Mouse (Mus musculus): ENCODE measurements around the gene Sugp2. TPM values are rescaled to one million over a fixed set of nuclear protein-coding genes. Genes with fewer than 3 reads are reported as not detected.

Sugp2 gene
- 26.1 and 26.9 TPM in 2 replicates for polyA plus RNA-seq (2015; fragmentation: Nextera tagmentation; extraction: Ambion mirVana)

- Histone ChIP-seq H3K4me3 (peak within 1 kb of the TSS; percentile 93), H3K27me3 (no peaks in the 10 kb centered on the region), H3K4me2 (peak within 1 kb of the TSS; percentile 86), H3K9ac (peak within 1 kb of the TSS; percentile 81), H3K9me3 (no peaks in the 10 kb centered on the region), H3K36me3 (peaks cover 52% of the 10 kb centered on the region), H3K27ac (peak within 1 kb of the TSS; percentile 97), H3K4me1 (peaks cover 21% of the 10 kb centered on the region)
- under 1% methylated on average over 66 of the region's 67 CpGs for WGBS
- peak; percentile 96 for ATAC-seq (ENCODE audit: insufficient number of reproducible peaks, low FRiP score, low TSS enrichment, low read depth)
These were observed at the start of gene Sugp2, which contains the start of gene Armc6 for GRCm38 (mm10) chr8:70234080-70234780. Gene Sugp2, plus strand, starts transcription at chr8:70234226. Gene Armc6, minus strand, starts transcription at chr8:70234466.

GRCm38 (mm10) chr8:70188707-70189106 is 45.3 kb upstream of the Sugp2 start:
- Histone ChIP-seq H3K27ac (no peak overlapping the region), H3K9me3 (no peaks in the 10 kb centered on the region), H3K4me1 (no peaks in the 10 kb centered on the region), H3K36me3 (peaks cover 14% of the 10 kb centered on the region; the same call in 1 of the 2 replicates), H3K4me2 (no peak overlapping the region), H3K4me3 (no peak overlapping the region), H3K27me3 (no peaks in the 10 kb centered on the region), H3K9ac (no peak overlapping the region)
- no peak for ATAC-seq (ENCODE audit: insufficient number of reproducible peaks, low FRiP score, low TSS enrichment, low read depth)
- 65% methylated on average over 7 of the region's 7 CpGs for WGBS

GRCm38 (mm10) chr8:70193238-70193637 is 40.8 kb upstream of the Sugp2 start:
- Histone ChIP-seq H3K4me2 (no peak overlapping the region), H3K9me3 (no peaks in the 10 kb centered on the region), H3K27ac (no peak overlapping the region), H3K9ac (no peak overlapping the region), H3K27me3 (no peaks in the 10 kb centered on the region), H3K4me1 (no peaks in the 10 kb centered on the region), H3K4me3 (no peak overlapping the region), H3K36me3 (peaks cover 8% of the 10 kb centered on the region; the same call in 1 of the 2 replicates)
- 70% methylated on average over 5 of the region's 5 CpGs for WGBS
- no peak for ATAC-seq (ENCODE audit: insufficient number of reproducible peaks, low FRiP score, low TSS enrichment, low read depth)

- Histone ChIP-seq H3K4me1 (no peaks in the 10 kb centered on the region), H3K36me3 (peaks cover 6% of the 10 kb centered on the region; the same call in 1 of the 2 replicates), H3K4me2 (no peak overlapping the region), H3K4me3 (no peak overlapping the region), H3K27me3 (no peaks in the 10 kb centered on the region), H3K9ac (no peak overlapping the region), H3K9me3 (no peaks in the 10 kb centered on the region), H3K27ac (no peak overlapping the region)
- ATAC-seq (ENCODE audit: insufficient number of reproducible peaks, low FRiP score, low TSS enrichment, low read depth), result no peak
- WGBS, result 72% methylated on average over 3 of the region's 3 CpGs
These were observed 39.8 kb upstream of the Sugp2 start for GRCm38 (mm10) chr8:70194191-70194590.

- peaks cover 6% of the 10 kb centered on the region; the same call in 1 of the 2 replicates for H3K36me3 ChIP-seq
- no peaks in the 10 kb centered on the region for H3K9me3 ChIP-seq
- no peaks in the 10 kb centered on the region for H3K27me3 ChIP-seq
- no peaks in the 10 kb centered on the region for H3K4me1 ChIP-seq
- H3K27ac ChIP-seq, result no peak overlapping the region
- H3K4me2 ChIP-seq, result no peak overlapping the region
- ATAC-seq (ENCODE audit: insufficient number of reproducible peaks, low FRiP score, low TSS enrichment, low read depth), result no peak
- 72% methylated on average over 2 of the region's 2 CpGs for WGBS
- no peak overlapping the region for H3K4me3 ChIP-seq
- no peak overlapping the region for H3K9ac ChIP-seq
These were observed 38.3 kb upstream of the Sugp2 start for GRCm38 (mm10) chr8:70195762-70196161.

- Histone ChIP-seq H3K36me3 (no peaks in the 10 kb centered on the region), H3K4me2 (no peak overlapping the region), H3K27ac (no peak overlapping the region), H3K9me3 (no peaks in the 10 kb centered on the region), H3K4me1 (no peaks in the 10 kb centered on the region), H3K4me3 (no peak overlapping the region), H3K27me3 (no peaks in the 10 kb centered on the region), H3K9ac (no peak overlapping the region)
- WGBS, result 49% methylated on average over 7 of the region's 7 CpGs
- no peak for ATAC-seq (ENCODE audit: insufficient number of reproducible peaks, low FRiP score, low TSS enrichment, low read depth)
These were observed 36.4 kb upstream of the Sugp2 start for GRCm38 (mm10) chr8:70197603-70198002.

- H3K27ac ChIP-seq, result no peak overlapping the region
- no peak overlapping the region for H3K4me2 ChIP-seq
- no peak for ATAC-seq (ENCODE audit: insufficient number of reproducible peaks, low FRiP score, low TSS enrichment, low read depth)
- WGBS, result 71% methylated on average over 5 of the region's 5 CpGs
- H3K9ac ChIP-seq, result no peak overlapping the region
- H3K9me3 ChIP-seq, result no peaks in the 10 kb centered on the region
- no peak overlapping the region for H3K4me3 ChIP-seq
- H3K4me1 ChIP-seq, result no peaks in the 10 kb centered on the region
- no peaks in the 10 kb centered on the region for H3K36me3 ChIP-seq
- no peaks in the 10 kb centered on the region for H3K27me3 ChIP-seq
These were observed 33.8 kb upstream of the Sugp2 start for GRCm38 (mm10) chr8:70200098-70200681.

- H3K4me2 ChIP-seq, result no peak overlapping the region
- no peak overlapping the region for H3K27ac ChIP-seq
- H3K27me3 ChIP-seq, result no peaks in the 10 kb centered on the region
- H3K4me1 ChIP-seq, result no peaks in the 10 kb centered on the region
- 68% methylated on average over 3 of the region's 3 CpGs for WGBS
- no peak for ATAC-seq (ENCODE audit: insufficient number of reproducible peaks, low FRiP score, low TSS enrichment, low read depth)
- H3K36me3 ChIP-seq, result no peaks in the 10 kb centered on the region
- no peaks in the 10 kb centered on the region for H3K9me3 ChIP-seq
- no peak overlapping the region for H3K4me3 ChIP-seq
- H3K9ac ChIP-seq, result no peak overlapping the region
These were observed 32.6 kb upstream of the Sugp2 start for GRCm38 (mm10) chr8:70201417-70201816.

- H3K27me3 ChIP-seq, result no peaks in the 10 kb centered on the region
- H3K4me1 ChIP-seq, result 0 out of 2 replicates have a peak, but pooled peaks cover under 1% of the 10 kb centered on the region
- 60% methylated on average over 4 of the region's 4 CpGs for WGBS
- H3K9ac ChIP-seq, result no peak overlapping the region
- H3K4me3 ChIP-seq, result no peak overlapping the region
- H3K4me2 ChIP-seq, result no peak overlapping the region
- no peaks in the 10 kb centered on the region for H3K36me3 ChIP-seq
- H3K9me3 ChIP-seq, result no peaks in the 10 kb centered on the region
- no peak for ATAC-seq (ENCODE audit: insufficient number of reproducible peaks, low FRiP score, low TSS enrichment, low read depth)
- no peak overlapping the region for H3K27ac ChIP-seq
These were observed 31.0 kb upstream of the Sugp2 start for GRCm38 (mm10) chr8:70203072-70203471.

GRCm38 (mm10) chr8:70204757-70205156 is 29.3 kb upstream of the Sugp2 start:
- 0 out of 2 replicates have a peak, but pooled peaks cover 2% of the 10 kb centered on the region for H3K4me1 ChIP-seq
- H3K27me3 ChIP-seq, result no peaks in the 10 kb centered on the region
- H3K9me3 ChIP-seq, result no peaks in the 10 kb centered on the region
- no peak overlapping the region for H3K27ac ChIP-seq
- no peak overlapping the region for H3K4me3 ChIP-seq
- no peaks in the 10 kb centered on the region for H3K36me3 ChIP-seq
- ATAC-seq (ENCODE audit: insufficient number of reproducible peaks, low FRiP score, low TSS enrichment, low read depth), result no peak
- no peak overlapping the region for H3K9ac ChIP-seq
- no peak overlapping the region for H3K4me2 ChIP-seq
- WGBS, result 67% methylated on average over 1 of the region's 1 CpGs

- no peak for ATAC-seq (ENCODE audit: insufficient number of reproducible peaks, low FRiP score, low TSS enrichment, low read depth)
- H3K4me2 ChIP-seq, result no peak overlapping the region
- H3K9ac ChIP-seq, result no peak overlapping the region
- H3K4me1 ChIP-seq, result peaks cover 18% of the 10 kb centered on the region
- H3K4me3 ChIP-seq, result no peak overlapping the region
- H3K27me3 ChIP-seq, result no peaks in the 10 kb centered on the region
- WGBS, result 39% methylated on average over 1 of the region's 1 CpGs
- H3K36me3 ChIP-seq, result no peaks in the 10 kb centered on the region
- no peak overlapping the region for H3K27ac ChIP-seq
- H3K9me3 ChIP-seq, result no peaks in the 10 kb centered on the region
These were observed 25.9 kb upstream of the Sugp2 start for GRCm38 (mm10) chr8:70208130-70208529.

GRCm38 (mm10) chr8:70210538-70210937 is 23.5 kb upstream of the Sugp2 start:
- 15% methylated on average over 8 of the region's 8 CpGs for WGBS
- ATAC-seq (ENCODE audit: insufficient number of reproducible peaks, low FRiP score, low TSS enrichment, low read depth), result no peak
- Histone ChIP-seq H3K9me3 (no peaks in the 10 kb centered on the region), H3K9ac (0 out of 2 replicates have a peak overlapping the region, but pooled peaks have one; percentile 1), H3K4me3 (peak overlapping the region; percentile 15), H3K4me2 (peak overlapping the region; percentile 29; the same call in 1 of the 2 replicates), H3K27me3 (no peaks in the 10 kb centered on the region), H3K4me1 (peaks cover 20% of the 10 kb centered on the region), H3K36me3 (no peaks in the 10 kb centered on the region), H3K27ac (peak overlapping the region; percentile 38; the same call in 1 of the 2 replicates)

All from limb, embryonic 15.5 days (tissue).